Mouse (Mus musculus) cerebellum, adult 2 months (tissue): Measurements from ENCODE around the gene Rtl5.
A peak's percentile ranks its signal among the peaks of the same experiment; 100 is the strongest.

ENCODE experiments used
- CTCF ChIP-seq: fragments of 200-500 bp; IDR thresholded peaks from 2 replicates; pipeline ENCODE4 v1.5.1; 2011; ENCODE audit warnings: low read depth, mild to moderate bottlenecking, control low read depth, low read length, moderate library complexity, borderline replicate concordance; ENCODE audit not compliant: insufficient read depth
- POLR2A ChIP-seq: fragments of 200-500 bp; IDR thresholded peaks from 2 replicates; pipeline ENCODE4 v1.6.1; 2011; ENCODE audit warnings: low read length, control low read depth, borderline replicate concordance; ENCODE audit not compliant: insufficient read depth

- TF ChIP-seq POLR2A (no peak), CTCF (peak; percentile 85)
Observed at GRCm38 (mm10) chrX:102066134-102066533, 5.0 kb downstream of the Rtl5 start.
